ENCODE assay signal across 16 mouse cellular contexts in the genomic region with DNA sequence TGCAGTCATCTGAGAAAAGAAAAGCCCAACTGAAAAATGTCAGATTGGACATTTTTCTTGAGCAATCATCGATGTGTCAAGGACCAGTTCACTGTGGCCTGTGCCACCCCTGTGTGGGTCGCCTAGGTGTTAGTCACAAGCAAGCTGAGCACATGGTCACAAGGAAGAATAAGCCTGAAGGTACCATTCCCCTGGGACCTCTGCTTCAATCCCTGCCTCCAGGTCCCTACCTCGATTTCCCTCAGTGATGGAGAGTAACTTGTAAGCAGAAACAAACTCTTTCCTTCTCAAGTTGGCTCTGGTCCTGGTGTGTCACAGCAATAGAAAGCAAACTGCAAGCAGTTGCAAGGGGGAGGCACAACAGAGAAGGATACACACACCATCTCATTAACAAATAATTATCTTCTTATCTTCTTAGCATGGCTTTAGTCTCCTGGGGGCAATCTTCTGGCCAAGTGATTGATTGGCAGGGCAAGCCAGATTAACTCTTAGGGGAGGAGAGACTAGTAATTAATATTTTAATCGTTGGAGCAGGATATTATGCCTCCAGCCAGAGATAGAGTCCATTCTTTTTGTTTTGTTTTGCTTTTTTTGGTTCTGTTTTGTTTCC. TPM values are rescaled to one million over a fixed set of nuclear protein-coding genes. Genes with fewer than 3 reads are reported as not detected.
DNase-seq lines count a peak whose midpoint lies in the region; ATAC-seq and TF ChIP-seq lines count a peak whose summit lies in the region.
"Had no signal": no experiment of that assay in that cellular context is flagged by ENCODE, and none has a peak within 500 bp of the region (broad histone marks: within the 10 kb centered on the region; RNA-seq: fewer than 3 reads in every experiment).

No protein-coding gene starts in this region.

- no peaks in the 10 kb centered on the region for H3K36me3 ChIP-seq in embryonic facial prominence, embryonic 13.5 days
- 0 out of 2 replicates have a peak, but pooled peaks cover 12% of the 10 kb centered on the region for H3K36me3 ChIP-seq in embryonic facial prominence, embryonic 10.5 days (replicated peaks)
- no peaks in the 10 kb centered on the region for H3K36me3 ChIP-seq in lung, embryonic 14.5 days (ENCODE audit: insufficient read depth)
- H3K36me3 ChIP-seq in midbrain, postnatal 0 days (ENCODE audit: insufficient read depth, low read length) = no peaks in the 10 kb centered on the region
- no peaks in the 10 kb centered on the region for H3K36me3 ChIP-seq in liver, embryonic 12.5 days

- WGBS in embryonic facial prominence, embryonic 13.5 days = 40% methylated on average over 4 of the region's 4 CpGs
- 50% methylated on average over 4 of the region's 4 CpGs for WGBS in embryonic facial prominence, embryonic 10.5 days
- 47% methylated on average over 4 of the region's 4 CpGs for WGBS in lung, embryonic 14.5 days
- 53% methylated on average over 4 of the region's 4 CpGs for WGBS in midbrain, postnatal 0 days
- 52% methylated on average over 4 of the region's 4 CpGs for WGBS in liver, embryonic 12.5 days (ENCODE audit: insufficient replicate concordance)

- H3K9ac ChIP-seq in embryonic facial prominence, embryonic 13.5 days = no peak overlapping the region
- H3K9ac ChIP-seq in lung, embryonic 14.5 days = no peak overlapping the region
- H3K9ac ChIP-seq in midbrain, postnatal 0 days (replicated peaks; ENCODE audit: low read length, poor library complexity, severe bottlenecking) = no peak overlapping the region
- H3K9ac ChIP-seq in liver, embryonic 12.5 days = no peak overlapping the region

- TF ChIP-seq CTCF in lung, embryonic 14.5 days (IDR thresholded peaks at IDR 0.05; ENCODE audit: low read depth) = no peak
- TF ChIP-seq CTCF in midbrain, postnatal 0 days (IDR thresholded peaks at IDR 0.05) = no peak

- H3K4me3 ChIP-seq in embryonic facial prominence, embryonic 13.5 days = no peak overlapping the region
- no peak overlapping the region for H3K4me3 ChIP-seq in embryonic facial prominence, embryonic 10.5 days
- no peak overlapping the region for H3K4me3 ChIP-seq in lung, embryonic 14.5 days (ENCODE audit: low read depth, low read length)
- H3K4me3 ChIP-seq in midbrain, postnatal 0 days (ENCODE audit: low read depth, low read length) = no peak overlapping the region
- no peak overlapping the region for H3K4me3 ChIP-seq in liver, embryonic 12.5 days
- H3K4me3 ChIP-seq: erythroblast, embryonic 14.5 days; myocyte had no signal

- no peak overlapping the region for H3K4me2 ChIP-seq in embryonic facial prominence, embryonic 13.5 days
- no peak overlapping the region for H3K4me2 ChIP-seq in lung, embryonic 14.5 days
- H3K4me2 ChIP-seq in midbrain, postnatal 0 days (ENCODE audit: low read depth, low read length, poor library complexity, severe bottlenecking) = no peak overlapping the region
- H3K4me2 ChIP-seq in liver, embryonic 12.5 days = no peak overlapping the region

- H3K27me3 ChIP-seq in embryonic facial prominence, embryonic 13.5 days = no peaks in the 10 kb centered on the region
- no peaks in the 10 kb centered on the region for H3K27me3 ChIP-seq in embryonic facial prominence, embryonic 10.5 days (replicated peaks; ENCODE audit: low read depth, poor library complexity, severe bottlenecking)
- H3K27me3 ChIP-seq in lung, embryonic 14.5 days (ENCODE audit: insufficient read depth, low read length) = no peaks in the 10 kb centered on the region
- no peaks in the 10 kb centered on the region for H3K27me3 ChIP-seq in midbrain, postnatal 0 days (ENCODE audit: insufficient read depth, low read length)
- no peaks in the 10 kb centered on the region for H3K27me3 ChIP-seq in liver, embryonic 12.5 days (replicated peaks)

- H3K4me1 ChIP-seq in embryonic facial prominence, embryonic 13.5 days = peaks cover 8% of the 10 kb centered on the region
- peaks cover 19% of the 10 kb centered on the region for H3K4me1 ChIP-seq in embryonic facial prominence, embryonic 10.5 days
- H3K4me1 ChIP-seq in lung, embryonic 14.5 days (ENCODE audit: insufficient read depth) = peaks cover 3% of the 10 kb centered on the region; the same call in 1 of the 2 replicates
- H3K4me1 ChIP-seq in midbrain, postnatal 0 days (ENCODE audit: insufficient read depth, low read length) = no peaks in the 10 kb centered on the region
- H3K4me1 ChIP-seq in liver, embryonic 12.5 days = no peaks in the 10 kb centered on the region

- DNase-seq in embryonic facial prominence, embryonic 10.5 days (ENCODE audit: low spot score) = no peak
- DNase-seq in lung, embryonic 14.5 days = peak; percentile 30
- no peak for DNase-seq in lung, postnatal 25 days (ENCODE audit: low spot score)
- DNase-seq in NIH3T3 (ENCODE audit: low read depth) = peak; percentile 23
- peak; percentile 27 for DNase-seq in midbrain, postnatal 0 days (ENCODE audit: low spot score)
- DNase-seq in thymus, adult 18-20 months = no peak
- DNase-seq: cerebellum, adult 11 months; liver; spleen, adult 18-20 months had no signal

- ATAC-seq in embryonic facial prominence, embryonic 13.5 days (ENCODE audit: insufficient number of reproducible peaks, insufficient read depth, low FRiP score, low TSS enrichment, low read depth) = no peak
- ATAC-seq in lung, embryonic 14.5 days (ENCODE audit: insufficient read depth) = 0 out of 2 replicates have a peak, but pooled peaks have one; percentile 28
- ATAC-seq in midbrain, postnatal 0 days (ENCODE audit: low FRiP score) = no peak
- ATAC-seq in liver, embryonic 12.5 days = no peak
- ATAC-seq: activated CD4-positive, CD25-positive, alpha-beta regulatory T cell, adult 4 months; hindbrain, postnatal 0 days had no signal

- no peaks in the 10 kb centered on the region for H3K9me3 ChIP-seq in embryonic facial prominence, embryonic 13.5 days
- no peaks in the 10 kb centered on the region for H3K9me3 ChIP-seq in embryonic facial prominence, embryonic 10.5 days
- no peaks in the 10 kb centered on the region for H3K9me3 ChIP-seq in lung, embryonic 14.5 days (ENCODE audit: low read depth, low read length)
- H3K9me3 ChIP-seq in midbrain, postnatal 0 days (ENCODE audit: low read length) = no peaks in the 10 kb centered on the region
- H3K9me3 ChIP-seq in liver, embryonic 12.5 days (replicated peaks) = no peaks in the 10 kb centered on the region

- H3K27ac ChIP-seq in embryonic facial prominence, embryonic 13.5 days = peak overlapping the region; percentile 2; the same call in 1 of the 2 replicates
- H3K27ac ChIP-seq in embryonic facial prominence, embryonic 10.5 days (replicated peaks) = no peak overlapping the region
- peak overlapping the region; percentile 24; the same call in 1 of the 2 replicates for H3K27ac ChIP-seq in lung, embryonic 14.5 days (ENCODE audit: low read depth)
- H3K27ac ChIP-seq in midbrain, postnatal 0 days (ENCODE audit: low read depth, low read length) = no peak overlapping the region
- H3K27ac ChIP-seq in liver, embryonic 12.5 days = no peak overlapping the region
- H3K27ac ChIP-seq: hindbrain, postnatal 0 days; macrophage had no signal

RNA-seq across cellular contexts. Expression of gene Cped1, which starts 51.8 kb away (rescaled TPM):
- 42.6 and 43.4 TPM in 2 replicates for polyA plus RNA-seq in embryonic facial prominence, embryonic 13.5 days (2015; fragmentation: Nextera tagmentation; extraction: Ambion mirVana)
- 34.4 and 39.3 TPM in 2 replicates for polyA plus RNA-seq in embryonic facial prominence, embryonic 10.5 days (2016; fragmentation: Nextera tagmentation; extraction: Ambion mirVana)
- 36.9 and 42.0 TPM in 2 replicates for polyA plus RNA-seq in lung, embryonic 14.5 days (2014; fragmentation: Nextera tagmentation; extraction: Ambion mirVana)
- 4.4 and 5.5 TPM in 2 replicates for total RNA-seq in midbrain, postnatal 0 days (2014; rRNA removed)
- polyA plus RNA-seq in midbrain, postnatal 0 days (2015; fragmentation: Nextera tagmentation; extraction: Ambion mirVana) = 1.7 and 2.5 TPM in 2 replicates
- polyA plus RNA-seq in liver, embryonic 12.5 days (2016; fragmentation: Nextera tagmentation; extraction: Ambion mirVana) = 3.6 and 4.1 TPM in 2 replicates

Comparison
In these comparisons a context has a peak if more than half of its experiments do, and no peak if none do; other contexts are left out.
1. H3K27ac ChIP-seq: peak in embryonic facial prominence, embryonic 13.5 days (single experiment) and lung, embryonic 14.5 days (single experiment); none in embryonic facial prominence, embryonic 10.5 days (single experiment), midbrain, postnatal 0 days (single experiment) and liver, embryonic 12.5 days (single experiment).
2. DNase-seq: peak in lung, embryonic 14.5 days (single experiment), NIH3T3 (single experiment) and midbrain, postnatal 0 days (single experiment); none in embryonic facial prominence, embryonic 10.5 days (single experiment), lung, postnatal 25 days (single experiment) and thymus, adult 18-20 months (0 of 2).